Mouse (Mus musculus): Measurements from ENCODE around the gene Yipf3.

Gene Yipf3

GRCm38 (mm10) chr17:46258279-46259053 is 10.6 kb downstream of the Yipf3 start:
- no peak for DNase-seq

- no peak for DNase-seq
Measured at GRCm38 (mm10) chr17:46259675-46260074, 11.8 kb downstream of the Yipf3 start.

DNA sequence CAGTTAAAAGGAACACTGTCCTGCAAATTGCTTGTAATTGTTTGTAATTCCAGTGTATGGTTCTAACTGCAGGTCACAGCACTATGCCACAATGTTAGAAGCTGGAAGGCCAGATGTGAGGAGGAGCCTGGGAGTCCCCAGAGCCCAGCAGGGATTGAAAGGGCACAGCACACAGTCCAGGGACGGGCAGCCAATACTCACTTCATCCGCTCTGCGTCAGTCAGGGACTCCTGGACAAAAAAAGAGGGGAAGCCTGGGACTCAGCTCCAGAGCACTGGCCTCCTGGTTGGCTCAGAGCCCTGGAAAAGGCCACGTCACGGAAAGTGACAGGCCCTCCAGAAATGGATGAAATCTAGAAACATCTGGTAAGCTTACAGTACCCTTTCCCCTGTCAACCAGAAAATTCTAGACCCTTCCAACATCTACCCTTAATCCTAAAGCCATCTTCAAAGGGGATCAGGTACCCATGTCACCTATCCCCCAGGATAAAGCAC is 14.4 kb downstream of the Yipf3 start:
- DNase-seq, result no peak

- no peak for DNase-seq
Measured at GRCm38 (mm10) chr17:46265502-46265901, 17.6 kb downstream of the Yipf3 start.

DNA sequence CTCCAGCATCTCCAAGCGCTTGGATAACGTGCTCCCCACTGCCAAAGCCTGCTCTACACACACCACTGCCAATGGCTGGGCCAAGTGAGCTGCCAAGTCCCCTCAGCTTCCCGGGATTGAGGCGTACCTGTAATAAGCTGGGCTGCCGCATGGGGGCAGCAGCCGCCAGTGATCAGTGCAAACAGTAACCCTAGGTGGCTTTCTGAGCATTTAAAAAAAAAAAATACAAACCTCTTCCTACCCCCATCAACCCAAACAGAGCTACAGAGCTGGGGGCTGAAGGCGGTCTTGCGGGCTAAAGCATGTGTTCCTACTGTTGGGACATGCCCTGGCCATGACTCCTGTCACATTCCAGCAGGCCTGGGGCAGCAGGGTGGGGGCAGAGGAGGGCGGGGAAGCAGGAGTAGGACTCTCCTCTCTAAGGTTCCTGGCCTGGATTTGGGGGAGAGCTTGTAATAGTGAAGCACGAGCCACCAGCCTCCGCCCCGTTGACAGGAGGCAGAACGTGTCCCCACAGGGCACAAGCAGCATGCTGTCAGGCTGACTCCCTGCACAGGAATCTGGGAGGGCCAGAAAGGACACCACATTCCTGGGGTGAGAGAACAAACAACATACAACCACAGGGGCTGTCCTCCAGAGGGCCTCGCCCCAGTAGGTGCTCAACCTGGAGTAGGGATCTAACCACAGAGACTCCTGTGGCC is 18.2 kb downstream of the Yipf3 start:
- DNase-seq, result peak; percentile 86

- no peak for DNase-seq
Measured at GRCm38 (mm10) chr17:46266986-46267385, 19.1 kb downstream of the Yipf3 start.

DNA sequence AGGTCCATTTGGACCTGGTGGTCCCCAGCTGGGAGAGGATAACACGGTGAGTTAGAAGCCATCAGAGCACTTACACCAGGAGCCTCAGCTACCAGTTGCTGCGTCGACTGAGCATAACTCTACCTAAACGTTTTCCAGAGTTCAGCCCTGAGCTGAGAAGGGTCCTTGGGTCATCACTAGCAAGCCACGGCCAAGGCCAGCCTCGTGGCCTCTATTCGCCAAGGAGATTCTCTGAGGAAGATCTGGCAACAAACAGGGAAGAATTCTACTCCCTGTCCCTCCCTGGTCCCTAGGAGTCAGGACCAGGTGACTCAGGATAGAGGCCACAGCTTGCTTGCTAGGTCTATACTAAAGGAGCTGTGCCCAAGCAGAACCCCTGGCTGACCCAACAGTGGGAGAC is 19.6 kb downstream of the Yipf3 start:
- no peak for DNase-seq

DNA sequence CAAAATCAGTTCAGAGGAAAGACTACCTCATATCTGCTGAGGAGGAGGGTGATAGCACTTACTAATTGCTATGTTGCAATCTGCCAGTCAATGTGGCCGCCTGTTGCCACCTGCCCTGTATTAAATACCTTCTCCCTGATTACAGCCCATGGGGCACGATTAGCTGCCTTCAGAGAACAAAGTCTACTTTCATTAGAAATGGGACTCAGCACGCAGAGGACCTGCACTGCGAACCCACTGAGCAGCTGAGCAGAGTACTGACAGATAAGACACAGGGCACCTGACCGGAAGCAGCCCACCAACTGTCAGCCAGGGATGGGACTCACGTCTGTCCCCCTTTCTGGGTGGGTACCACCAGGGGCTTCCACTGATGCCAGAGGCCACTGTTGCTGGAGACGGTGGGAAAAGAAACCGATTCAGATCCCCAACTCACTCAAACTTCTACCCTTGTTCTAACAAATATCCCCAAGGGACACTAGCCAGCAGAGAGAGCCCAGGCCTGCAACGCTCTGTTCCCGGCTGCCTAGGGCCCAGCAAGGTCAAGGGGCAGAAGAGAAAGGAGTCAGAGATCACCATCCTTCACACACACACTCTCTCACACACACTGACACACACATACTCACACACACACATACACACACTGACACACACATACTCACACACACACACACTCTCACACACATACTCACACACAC is 20.3 kb downstream of the Yipf3 start:
- no peak for DNase-seq

- no peak for DNase-seq
Measured at GRCm38 (mm10) chr17:46269771-46270534, 22.1 kb downstream of the Yipf3 start.

DNA sequence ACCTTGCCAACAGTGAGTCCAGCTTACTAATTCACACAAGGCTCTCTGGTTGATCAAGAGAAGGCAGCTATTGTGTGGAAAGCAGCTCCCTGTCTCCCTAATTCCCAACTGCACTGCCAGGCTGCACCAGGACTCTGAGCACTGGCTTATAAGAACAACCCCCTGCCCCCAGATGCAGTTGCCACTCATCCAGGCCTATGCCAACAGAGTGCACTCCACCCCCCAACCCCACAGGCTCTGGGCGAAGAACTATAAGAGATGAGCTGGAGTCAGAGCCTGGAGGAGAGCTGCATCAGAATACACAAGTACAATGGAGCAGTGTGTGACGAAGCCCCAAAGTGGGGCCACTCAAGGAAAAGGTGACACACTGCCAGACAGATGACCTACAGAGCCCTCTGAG is 24.2 kb downstream of the Yipf3 start:
- DNase-seq, result no peak

- DNase-seq, result no peak
Measured at GRCm38 (mm10) chr17:46272675-46273074, 24.8 kb downstream of the Yipf3 start.

- DNase-seq, result no peak
Measured at GRCm38 (mm10) chr17:46273803-46274236, 25.9 kb downstream of the Yipf3 start.

- DNase-seq, result no peak
Measured at GRCm38 (mm10) chr17:46274465-46274864, 26.6 kb downstream of the Yipf3 start.

- no peak for DNase-seq
Measured at GRCm38 (mm10) chr17:46275034-46275433, 27.2 kb downstream of the Yipf3 start.

DNA sequence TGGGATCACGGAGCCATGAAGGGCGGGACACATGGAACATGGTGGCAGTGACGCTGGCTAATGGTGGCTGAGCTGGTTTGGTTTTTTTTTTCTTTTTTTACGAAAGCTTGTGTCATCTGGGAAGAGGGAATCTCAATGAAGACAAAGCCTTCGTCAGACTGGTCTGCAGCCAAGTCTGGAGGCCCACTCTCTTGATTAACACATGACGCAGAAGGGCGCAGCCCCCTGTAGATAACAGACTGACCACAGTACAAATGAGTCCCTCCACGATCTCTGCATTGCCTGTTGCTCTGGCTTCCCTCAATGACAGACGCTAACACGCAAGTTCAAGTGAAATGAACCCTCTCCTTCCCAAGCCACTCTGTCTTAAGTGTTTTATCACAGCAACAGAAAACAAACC is 27.6 kb downstream of the Yipf3 start:
- no peak for DNase-seq

DNA sequence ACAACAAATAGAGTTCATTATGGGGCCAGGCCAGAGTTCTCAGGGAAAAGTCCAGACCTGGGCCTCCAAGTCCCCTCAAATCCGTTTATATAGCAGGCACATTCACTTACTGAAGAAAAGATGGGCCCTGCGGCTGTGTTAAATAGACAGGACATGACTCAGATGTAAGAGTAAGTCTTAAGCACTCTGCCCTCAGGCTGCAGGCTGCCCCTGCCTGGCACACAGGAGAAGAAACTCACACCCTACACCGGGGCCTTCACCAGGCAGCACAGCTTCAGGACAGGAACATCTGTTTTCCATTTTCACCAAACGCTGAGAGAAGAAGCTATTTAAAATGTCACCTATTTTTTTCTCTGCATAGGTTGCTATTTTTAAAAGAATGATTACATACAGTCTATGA is 29.7 kb downstream of the Yipf3 start:
- DNase-seq, result no peak

DNA sequence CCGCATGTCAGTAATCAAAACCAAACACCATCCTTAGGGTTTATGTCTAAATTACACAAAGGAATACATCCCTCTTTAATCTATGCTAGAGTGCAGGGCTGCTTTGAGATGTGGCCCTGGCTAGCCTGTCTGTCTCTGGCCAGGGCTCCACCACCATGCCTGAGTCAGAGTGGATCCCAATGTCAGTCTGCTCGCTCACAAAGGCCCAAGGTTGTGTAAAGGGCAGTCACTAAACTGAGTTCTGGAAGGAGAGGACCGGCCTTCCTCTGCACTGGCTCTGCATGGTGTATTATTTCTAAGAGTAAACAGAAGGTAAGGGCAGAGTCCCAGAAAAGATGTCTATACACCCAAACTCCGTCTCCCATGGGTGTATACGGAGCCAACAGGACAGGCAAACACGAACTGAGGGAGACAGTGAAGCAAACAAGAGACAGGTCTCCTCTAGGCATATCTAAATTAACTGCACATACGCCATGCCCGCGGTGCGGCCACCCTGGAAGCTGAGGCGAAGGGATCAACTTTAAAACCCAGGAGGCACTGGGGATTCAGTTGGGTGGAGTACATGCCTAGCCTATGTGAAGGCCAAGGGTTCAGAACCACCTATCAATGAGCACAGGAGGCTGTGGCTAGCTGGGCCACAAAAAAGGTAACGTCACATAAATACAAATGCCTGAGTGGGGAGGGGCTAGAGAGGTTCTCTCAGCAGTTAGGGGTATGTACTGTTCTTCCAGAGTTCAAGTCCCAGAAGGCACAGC is 30.3 kb downstream of the Yipf3 start:
- no peak for DNase-seq

- peak; percentile 80 for DNase-seq
Measured at GRCm38 (mm10) chr17:46282483-46283123, 34.7 kb downstream of the Yipf3 start, which contains the start of gene Tjap1. Tjap1 (minus strand) TSS chr17:46283026.

DNA sequence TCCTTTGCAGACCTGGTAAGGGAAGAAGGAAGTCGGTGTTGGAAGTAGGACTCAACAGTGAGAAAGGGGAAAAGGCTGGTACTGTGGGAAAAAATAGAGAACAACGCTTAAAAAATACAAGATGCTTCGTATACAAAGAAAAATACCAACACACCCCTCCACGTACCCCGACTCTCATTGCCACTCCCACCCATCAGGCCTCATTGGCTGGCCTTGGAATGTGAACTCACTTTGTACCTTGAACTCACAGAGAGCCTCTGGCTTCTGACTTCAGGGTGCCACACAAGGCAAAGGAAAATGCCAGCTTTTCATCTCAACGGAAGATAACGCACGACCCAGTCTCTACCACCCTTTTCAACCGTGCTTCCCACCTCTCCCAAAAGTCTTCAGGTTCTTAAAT is 35.3 kb downstream of the Yipf3 start:
- no peak for DNase-seq

GRCm38 (mm10) chr17:46283911-46284310 is 36.0 kb downstream of the Yipf3 start:
- no peak for DNase-seq

GRCm38 (mm10) chr17:46284653-46285052 is 36.8 kb downstream of the Yipf3 start:
- DNase-seq, result no peak

All from cerebellum, adult 8-10 months (tissue).